Mouse (Mus musculus) MEL (cell line): ENCODE results near the gene Slc37a3. TPM values are rescaled to one million over a fixed set of nuclear protein-coding genes. Genes with fewer than 3 reads are reported as not detected.

Experiments used
- DNase-seq: peaks from one replicate; pipeline ENCODE4 v3.0.0; 2011; ENCODE audit warnings: low read depth, low spot score
- H3K27ac ChIP-seq: 2 replicates; pipeline ENCODE4 v1.5.1; 2012; ENCODE audit warnings: low read depth, mild to moderate bottlenecking, control low read depth, low read length, moderate library complexity; ENCODE audit not compliant: control insufficient read depth
- H3K27me3 ChIP-seq, 2 experiments: fragments of 150-350 bp in 1 of 2; sonication (generic) in 1 of 2; 2 replicates each; pipeline ENCODE4 v1.6.1; 2012; ENCODE audit warnings: low read length in 2 of 2, mild to moderate bottlenecking in 2 of 2, improper control_type of control experiment in 1 of 2, moderate library complexity in 1 of 2; ENCODE audit not compliant: insufficient read depth in 2 of 2, control insufficient read depth in 1 of 2
- H3K36me3 ChIP-seq, 2 experiments: 2 replicates each; pipeline ENCODE4 v1.6.1; 2012 to 2014; ENCODE audit warnings: low read length in 2 of 2, improper control_type of control experiment in 1 of 2, inconsistent platforms in 1 of 2, mild to moderate bottlenecking in 1 of 2; ENCODE audit not compliant: insufficient read depth in 2 of 2, control insufficient read depth in 1 of 2
- H3K4me1 ChIP-seq, 2 experiments: fragments of 150-350 bp in 1 of 2; sonication (generic) in 1 of 2; 2 replicates each; pipeline ENCODE4 v1.6.1; 2012; ENCODE audit warnings: low read length in 2 of 2, improper control_type of control experiment in 1 of 2, mild to moderate bottlenecking in 1 of 2; ENCODE audit not compliant: insufficient read depth in 2 of 2, control insufficient read depth in 1 of 2
- H3K4me3 ChIP-seq, 2 experiments: fragments of 150-350 bp in 1 of 2; sonication (generic) in 1 of 2; 2 replicates each; pipeline ENCODE4 v1.5.1; 2012; ENCODE audit warnings: low read depth in 2 of 2, low read length in 2 of 2, mild to moderate bottlenecking in 2 of 2, moderate library complexity in 2 of 2, control low read depth in 1 of 2, improper control_type of control experiment in 1 of 2; ENCODE audit not compliant: control insufficient read depth in 1 of 2, insufficient read depth in 1 of 2
- H3K79me2 ChIP-seq: 2 replicates; pipeline ENCODE4 v1.6.1; 2012; ENCODE audit warnings: mild to moderate bottlenecking, low read length, moderate library complexity; ENCODE audit not compliant: control insufficient read depth, poor library complexity, insufficient read depth
- H3K9ac ChIP-seq: 2 replicates; pipeline ENCODE4 v1.6.1; 2012; ENCODE audit warnings: low read depth, mild to moderate bottlenecking, control low read depth, low read length, moderate library complexity; ENCODE audit not compliant: control insufficient read depth, poor library complexity, severe bottlenecking
- H3K9me3 ChIP-seq: fragments of 150-350 bp; sonication (generic); replicated peaks from 2 replicates; pipeline ENCODE4 v1.6.1; 2012; ENCODE audit warnings: mild to moderate bottlenecking, low read length, improper control_type of control experiment, moderate library complexity; ENCODE audit not compliant: insufficient read depth
- BHLHE40 ChIP-seq: IDR thresholded peaks from 2 replicates; pipeline ENCODE4 v1.6.1; 2012; ENCODE audit warnings: low read depth, mild to moderate bottlenecking, inconsistent platforms, low read length, improper control_type of control experiment, borderline replicate concordance
- CHD2 ChIP-seq: IDR thresholded peaks from 2 replicates; pipeline ENCODE4 v1.6.1; 2011; ENCODE audit warnings: low read length, improper control_type of control experiment
- CTCF ChIP-seq, 3 experiments: IDR thresholded peaks in 2 of 3; conservative IDR thresholded peaks in 1 of 3; 2 replicates each; pipeline ENCODE4 v1.5.1; 2011 to 2012; ENCODE audit warnings: low read length in 3 of 3, low read depth in 2 of 3, mild to moderate bottlenecking in 2 of 3, improper control_type of control experiment in 1 of 3, inconsistent platforms in 1 of 3, mixed read lengths in 1 of 3, moderate library complexity in 1 of 3; ENCODE audit not compliant: control insufficient read depth in 1 of 3, insufficient read depth in 1 of 3, poor library complexity in 1 of 3, severe bottlenecking in 1 of 3
- ELF1 ChIP-seq: IDR thresholded peaks from 2 replicates; pipeline ENCODE4 v1.6.1; 2014; ENCODE audit warnings: low read depth, mild to moderate bottlenecking, inconsistent platforms, low read length, improper control_type of control experiment, moderate library complexity
- GATA1 ChIP-seq: IDR thresholded peaks from 2 replicates; pipeline ENCODE4 v1.6.1; 2011; ENCODE audit warnings: low read depth, low read length, improper control_type of control experiment
- HCFC1 ChIP-seq: IDR thresholded peaks from 2 replicates; pipeline ENCODE4 v1.6.1; 2012; ENCODE audit warnings: low read depth, mild to moderate bottlenecking, inconsistent platforms, low read length, improper control_type of control experiment, moderate library complexity
- MAZ ChIP-seq: IDR thresholded peaks from 2 replicates; pipeline ENCODE4 v1.6.1; 2012; ENCODE audit warnings: low read depth, mild to moderate bottlenecking, inconsistent platforms, low read length, improper control_type of control experiment
- MEF2A ChIP-seq: IDR thresholded peaks from 2 replicates; pipeline ENCODE4 v1.6.1; 2014; ENCODE audit warnings: low read depth, mild to moderate bottlenecking, inconsistent platforms, low read length, improper control_type of control experiment; ENCODE audit not compliant: poor library complexity, insufficient replicate concordance, severe bottlenecking; ENCODE audit errors: extremely low read depth
- MXI1 ChIP-seq: IDR thresholded peaks from 2 replicates; pipeline ENCODE4 v1.6.1; 2011; ENCODE audit warnings: mild to moderate bottlenecking, low read depth, low read length, improper control_type of control experiment
- MYB ChIP-seq: IDR thresholded peaks from 2 replicates; pipeline ENCODE4 v1.6.1; 2011; ENCODE audit warnings: mild to moderate bottlenecking, low read depth, low read length, improper control_type of control experiment
- MYC ChIP-seq: IDR thresholded peaks from 2 replicates; pipeline ENCODE4 v1.6.1; 2011; ENCODE audit warnings: low read depth, mild to moderate bottlenecking, low read length, improper control_type of control experiment, moderate library complexity
- POLR2A ChIP-seq, 2 experiments: IDR thresholded peaks; 2 replicates each; pipeline ENCODE4 v1.6.1; 2011 to 2012; ENCODE audit warnings: low read length in 2 of 2, mild to moderate bottlenecking in 2 of 2, control low read depth in 1 of 2, improper control_type of control experiment in 1 of 2, low read depth in 1 of 2, moderate library complexity in 1 of 2; ENCODE audit not compliant: control insufficient read depth in 1 of 2, insufficient read depth in 1 of 2, poor library complexity in 1 of 2
- POLR2AphosphoS2 ChIP-seq: IDR thresholded peaks from 2 replicates; pipeline ENCODE4 v1.6.1; 2011; ENCODE audit warnings: low read length, improper control_type of control experiment
- RAD21 ChIP-seq: IDR thresholded peaks from 2 replicates; pipeline ENCODE4 v1.6.1; 2011; ENCODE audit warnings: mild to moderate bottlenecking, low read depth, low read length, improper control_type of control experiment
- SMC3 ChIP-seq: IDR thresholded peaks from 2 replicates; pipeline ENCODE4 v1.6.1; 2011; ENCODE audit warnings: low read depth, low read length, improper control_type of control experiment
- TBP ChIP-seq: IDR thresholded peaks from 2 replicates; pipeline ENCODE4 v1.8.0; 2011; ENCODE audit warnings: low read depth, low read length, improper control_type of control experiment
- UBTF ChIP-seq: IDR thresholded peaks from 2 replicates; pipeline ENCODE4 v1.6.1; 2012; ENCODE audit warnings: low read depth, mild to moderate bottlenecking, inconsistent platforms, low read length, improper control_type of control experiment, moderate library complexity, borderline replicate concordance; ENCODE audit not compliant: insufficient read depth
- USF2 ChIP-seq, 2 experiments: IDR thresholded peaks; 2 replicates each; pipeline ENCODE4 v1.6.1; 2011 to 2012; ENCODE audit warnings: improper control_type of control experiment in 2 of 2, low read length in 2 of 2, borderline replicate concordance in 1 of 2, inconsistent platforms in 1 of 2, low read depth in 1 of 2, mild to moderate bottlenecking in 1 of 2; ENCODE audit not compliant: insufficient read depth in 1 of 2
- ZNF384 ChIP-seq: IDR thresholded peaks from 2 replicates; pipeline ENCODE4 v1.6.1; 2012; ENCODE audit warnings: low read depth, mild to moderate bottlenecking, inconsistent platforms, low read length, improper control_type of control experiment
- polyA plus RNA-seq, 2 experiments: library from polyadenylated mRNA; stranded (reverse) in 1 of 2; unstranded in 1 of 2; fragments of >175 nt in 1 of 2; fragments of >200 nt in 1 of 2; gene quantifications; 2 replicates each; pipeline versions ENCODE4 v1.2.1 to v1.2.4; 2012; ENCODE audit warnings: low replicate concordance in 2 of 2, low read depth in 1 of 2; ENCODE audit not compliant: insufficient read length in 2 of 2, insufficient read depth in 1 of 2, missing spikeins in 1 of 2
- total RNA-seq: library from RNA; depleted of rRNA; stranded (reverse); fragments of 300-350 nt; gene quantifications from 2 replicates; pipeline ENCODE4 v1.2.3, GENCODE M21; 2012; rRNA removed

Slc37a3 gene
- total and polyA plus RNA-seq, 3 experiments = 4.9 to 12.0 TPM; not detected in 1

DNA sequence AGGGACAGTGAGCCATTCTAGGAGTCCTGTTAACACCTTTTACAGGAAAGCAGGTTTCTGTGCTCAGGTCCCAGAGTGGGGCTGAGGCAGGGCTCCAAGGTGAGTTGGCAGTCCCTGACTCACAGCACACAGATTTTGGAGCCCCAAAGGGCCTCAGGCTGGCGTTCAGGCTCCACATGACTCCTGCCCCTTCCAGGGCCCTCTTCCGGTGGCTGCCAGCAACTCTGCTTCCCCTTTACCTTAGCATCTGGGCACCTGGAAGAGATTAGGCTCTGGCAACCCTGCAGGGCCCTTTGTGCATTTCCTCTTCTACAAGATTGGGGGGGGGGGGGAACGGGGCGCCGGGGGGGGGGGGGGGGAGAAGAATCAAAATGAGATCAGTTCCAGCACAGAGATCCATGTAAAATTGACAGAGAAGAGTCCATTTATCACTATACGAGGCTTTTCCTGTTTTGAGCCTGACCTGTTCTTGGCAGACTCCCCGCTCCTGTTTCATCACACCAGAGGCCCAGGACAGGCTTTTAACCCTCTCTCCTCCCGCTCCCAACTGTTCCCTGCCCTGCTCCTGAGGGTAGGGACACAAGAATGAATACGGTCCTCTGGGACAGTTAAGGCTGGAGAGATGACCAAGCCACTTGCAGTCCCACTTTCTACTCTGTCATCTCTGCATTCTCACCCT lies 91.3 kb downstream of the Slc37a3 start:
- no peak overlapping the region for H3K9ac ChIP-seq
- DNase-seq = peak; percentile 15
- no peaks in the 10 kb centered on the region for H3K79me2 ChIP-seq
- no peaks in the 10 kb centered on the region for H3K36me3 ChIP-seq
- no peak overlapping the region for H3K27ac ChIP-seq
- no peaks in the 10 kb centered on the region for H3K9me3 ChIP-seq
- no peaks in the 10 kb centered on the region for H3K4me1 ChIP-seq
- no peaks in the 10 kb centered on the region for H3K27me3 ChIP-seq
- TF ChIP-seq BHLHE40 (no peak), HCFC1 (no peak), USF2 (IDR thresholded peaks at IDR 0.05; ENCODE audit: borderline replicate concordance in 1 of 2, insufficient read depth in 1 of 2, low read depth in 1 of 2, low read length in 2 of 2) (no peak), MYC (no peak), MYB (no peak), CTCF (IDR thresholded peaks at IDR 0.05 in 2 of 3, conservative IDR thresholded peaks at IDR 0.05 in 1 of 3; ENCODE audit: control insufficient read depth in 1 of 3, insufficient read depth in 1 of 3, low read depth in 2 of 3, low read length in 3 of 3, poor library complexity in 1 of 3, severe bottlenecking in 1 of 3) (no peak), RAD21 (no peak), SMC3 (no peak), CHD2 (no peak), UBTF (no peak), POLR2AphosphoS2 (no peak), GATA1 (no peak), MXI1 (no peak), MAZ (no peak), ZNF384 (no peak)
- H3K4me3 ChIP-seq = no peak overlapping the region

DNA sequence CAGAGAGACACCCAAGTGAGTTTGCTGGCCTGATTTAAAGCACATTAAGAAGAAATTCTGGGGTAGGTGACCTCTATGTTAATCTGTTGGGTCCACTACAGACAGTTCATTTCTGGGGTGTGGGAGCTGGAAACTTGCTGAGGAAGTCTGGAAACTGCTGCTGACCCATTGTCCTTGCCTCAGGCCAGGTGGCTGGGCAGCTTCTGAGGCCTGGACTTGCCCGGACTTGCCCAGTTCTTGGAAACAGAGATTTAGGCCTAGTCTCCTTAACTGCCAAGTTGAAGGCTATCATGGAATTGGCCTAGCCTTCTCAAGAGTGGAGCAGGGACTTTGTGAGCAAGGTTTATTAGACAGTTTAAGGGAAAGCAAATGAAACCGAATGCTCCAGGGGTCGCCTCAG lies 92.6 kb downstream of the Slc37a3 start:
- TF ChIP-seq GATA1 (no peak), TBP (no peak), MEF2A (no peak), ELF1 (no peak), POLR2A (IDR thresholded peaks at IDR 0.05; ENCODE audit: control insufficient read depth in 1 of 2, insufficient read depth in 1 of 2, low read depth in 1 of 2, low read length in 2 of 2, poor library complexity in 1 of 2) (no peak), HCFC1 (no peak), RAD21 (no peak), CHD2 (no peak)
- H3K4me1 ChIP-seq = no peaks in the 10 kb centered on the region
- no peak overlapping the region for H3K27ac ChIP-seq
- H3K9me3 ChIP-seq = no peaks in the 10 kb centered on the region
- no peaks in the 10 kb centered on the region; a peak in 1 of 4 replicates for H3K27me3 ChIP-seq
- H3K79me2 ChIP-seq = no peaks in the 10 kb centered on the region
- no peak overlapping the region for H3K9ac ChIP-seq
- DNase-seq = no peak
- H3K36me3 ChIP-seq = no peaks in the 10 kb centered on the region
- no peak overlapping the region for H3K4me3 ChIP-seq

Other genes starting within 250 kb of the Slc37a3 start
- 1.7 and 2.5 TPM in 2 replicates for gene Kdm7a, start 170.9 kb downstream of the Slc37a3 start, total RNA-seq
- gene Kdm7a, start 170.9 kb downstream of the Slc37a3 start, polyA plus RNA-seq = 1 to 10 TPM in 1 of 2 experiments, not detected in 1; 2.5 TPM
- gene Rab19, start 3.5 kb upstream of the Slc37a3 start, total RNA-seq = 0.13 TPM in 1 of 2 replicates, not detected in the other
- under 1 TPM in 1 of 2 experiments, not detected in 1; 0.10 TPM for gene Rab19, start 3.5 kb upstream of the Slc37a3 start, polyA plus RNA-seq
- gene Mkrn1, start 42.8 kb upstream of the Slc37a3 start, total RNA-seq = 58.1 and 60.4 TPM in 2 replicates
- 10 to 100 TPM in 1 of 2 experiments, not detected in 1; 57.4 TPM for gene Mkrn1, start 42.8 kb upstream of the Slc37a3 start, polyA plus RNA-seq
- not detected in 2 replicates for gene Dennd2a, start 180.2 kb upstream of the Slc37a3 start, total RNA-seq
- gene Dennd2a, start 180.2 kb upstream of the Slc37a3 start, polyA plus RNA-seq = under 1 TPM in 1 of 2 experiments, not detected in 1; 0.15 TPM
- 8.1 and 11.0 TPM in 2 replicates for gene Adck2, start 196.2 kb upstream of the Slc37a3 start, total RNA-seq
- gene Adck2, start 196.2 kb upstream of the Slc37a3 start, polyA plus RNA-seq = 10 to 100 TPM in 1 of 2 experiments, not detected in 1; 11.6 TPM
- 1.4 and 1.5 TPM in 2 replicates for gene Gm42420, start 208.1 kb upstream of the Slc37a3 start, total RNA-seq
- 1 to 10 TPM in 1 of 2 experiments, not detected in 1; 1.9 TPM for gene Gm42420, start 208.1 kb upstream of the Slc37a3 start, polyA plus RNA-seq
- gene Ndufb2, start 214.9 kb upstream of the Slc37a3 start, total RNA-seq = 137 and 144 TPM in 2 replicates
- 10 to 100 TPM in 1 of 2 experiments, not detected in 1; 80.0 TPM for gene Ndufb2, start 214.9 kb upstream of the Slc37a3 start, polyA plus RNA-seq